Mouse (Mus musculus): Measurements from ENCODE around the gene Sacm1l. TPM values are rescaled to one million over a fixed set of nuclear protein-coding genes. Genes with fewer than 3 reads are reported as not detected.

The Sacm1l gene
- polyA plus RNA-seq, 2 experiments: 9.9 to 25.8 TPM

DNA sequence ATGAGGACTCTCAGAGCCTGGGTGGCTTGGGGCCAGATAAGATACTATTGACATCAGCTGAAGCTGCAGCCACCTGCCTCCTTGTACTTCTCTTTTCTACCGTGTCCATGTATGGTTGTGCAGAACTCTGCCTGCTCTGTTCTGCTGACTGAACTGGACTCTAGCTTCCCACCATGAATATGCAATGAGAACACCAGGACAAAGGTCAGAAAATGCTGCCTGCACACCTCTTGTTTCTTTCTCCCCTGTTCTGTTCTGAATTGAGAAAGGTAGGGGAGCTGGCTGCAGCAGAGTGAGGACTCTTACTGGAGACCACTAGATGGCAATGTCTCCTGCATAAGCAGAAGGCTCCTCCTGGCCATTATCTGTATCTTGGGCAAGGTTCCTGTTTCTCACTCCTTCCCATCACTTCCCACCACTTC, 109.1 kb downstream of the Sacm1l start:
- no peak overlapping the region for H3K4me2 ChIP-seq (ENCODE audit: low read depth)
- H3K9ac ChIP-seq (replicated peaks): no peak overlapping the region
- no peak overlapping the region for H3K4me3 ChIP-seq (ENCODE audit: insufficient read depth in 1 of 2, low read depth in 2 of 2, low read length in 2 of 2)
- no peaks in the 10 kb centered on the region for H3K36me3 ChIP-seq (replicated peaks; ENCODE audit: control insufficient read depth, insufficient read depth, low read depth)
- WGBS (ENCODE audit: insufficient replicate concordance): 15% methylated on average over 1 of the region's 1 CpGs
- no peaks in the 10 kb centered on the region for H3K9me3 ChIP-seq (ENCODE audit: control insufficient read depth, low read length)
- H3K4me1 ChIP-seq (replicated peaks; ENCODE audit: control insufficient read depth in 2 of 2, insufficient read depth in 2 of 2, low read length in 1 of 2): no peaks in the 10 kb centered on the region
- TF ChIP-seq EP300 (IDR thresholded peaks at IDR 0.05; ENCODE audit: low read depth) (no peak), CTCF (IDR thresholded peaks at IDR 0.05; ENCODE audit: low read depth) (peak; percentile 73)
- DNase-seq (ENCODE audit: low read depth in 3 of 3, low spot score in 3 of 3): peak in 1 of 3 experiments; percentile 10
- H3K27me3 ChIP-seq (ENCODE audit: control insufficient read depth, insufficient read depth, low read length): no peaks in the 10 kb centered on the region
- H3K27ac ChIP-seq: no peak overlapping the region
- no peak for ATAC-seq (ENCODE audit: insufficient read depth)

DNA sequence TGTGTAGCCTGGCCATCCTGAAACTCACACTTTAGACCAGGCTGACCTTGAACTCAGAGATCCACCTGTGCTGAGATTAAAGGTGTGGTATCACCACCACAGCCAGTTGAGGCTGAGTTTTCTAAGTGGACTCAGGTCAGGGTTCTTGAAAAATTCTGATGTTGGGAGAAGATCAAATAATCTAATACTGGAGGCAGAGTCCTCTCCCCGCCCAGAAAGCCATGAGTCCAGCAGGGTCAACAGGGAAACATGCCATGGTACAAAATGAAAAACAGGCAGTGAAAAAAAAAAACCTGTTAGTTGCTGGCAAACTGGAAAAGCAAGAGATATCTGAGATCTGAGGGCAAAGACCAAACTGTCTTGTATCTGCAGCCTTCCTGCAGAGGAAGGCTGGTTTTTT, 110.5 kb downstream of the Sacm1l start:
- DNase-seq (ENCODE audit: low read depth in 3 of 3, low spot score in 3 of 3): no peak
- no peak overlapping the region for H3K4me3 ChIP-seq (ENCODE audit: insufficient read depth in 1 of 2, low read depth in 2 of 2, low read length in 2 of 2)
- H3K27me3 ChIP-seq (ENCODE audit: control insufficient read depth, insufficient read depth, low read length): no peaks in the 10 kb centered on the region
- no peaks in the 10 kb centered on the region for H3K36me3 ChIP-seq (replicated peaks; ENCODE audit: control insufficient read depth, insufficient read depth, low read depth)
- TF ChIP-seq EP300 (IDR thresholded peaks at IDR 0.05; ENCODE audit: low read depth) (no peak), CTCF (IDR thresholded peaks at IDR 0.05; ENCODE audit: low read depth) (no peak)
- H3K4me1 ChIP-seq (replicated peaks; ENCODE audit: control insufficient read depth in 2 of 2, insufficient read depth in 2 of 2, low read length in 1 of 2): no peaks in the 10 kb centered on the region
- no peak overlapping the region for H3K9ac ChIP-seq (replicated peaks)
- H3K9me3 ChIP-seq (ENCODE audit: control insufficient read depth, low read length): no peaks in the 10 kb centered on the region
- no peak for ATAC-seq (ENCODE audit: insufficient read depth)
- no peak overlapping the region for H3K4me2 ChIP-seq (ENCODE audit: low read depth)
- WGBS (ENCODE audit: insufficient replicate concordance): 48% methylated on average over 1 of the region's 1 CpGs
- H3K27ac ChIP-seq: no peak overlapping the region

Other genes starting within 250 kb of the Sacm1l start
- gene Lars2, start 162.8 kb upstream of the Sacm1l start, polyA plus RNA-seq (2012; rRNA removed): 105 and 230 TPM in 2 replicates
- 972 and 1,005 TPM in 2 replicates for gene Lars2, start 162.8 kb upstream of the Sacm1l start, polyA plus RNA-seq (2014; fragmentation: Nextera tagmentation; extraction: Ambion mirVana)
- 10.7 and 12.7 TPM in 2 replicates for gene Limd1, start 51.1 kb upstream of the Sacm1l start, polyA plus RNA-seq (2012; rRNA removed)
- gene Limd1, start 51.1 kb upstream of the Sacm1l start, polyA plus RNA-seq (2014; fragmentation: Nextera tagmentation; extraction: Ambion mirVana): 23.2 and 24.2 TPM in 2 replicates
- 0.13 and 0.22 TPM in 2 replicates for gene Slc6a20b, start 102.8 kb downstream of the Sacm1l start, polyA plus RNA-seq (2012; rRNA removed)
- gene Slc6a20b, start 102.8 kb downstream of the Sacm1l start, polyA plus RNA-seq (2014; fragmentation: Nextera tagmentation; extraction: Ambion mirVana): 0.05 and 0.11 TPM in 2 replicates
- gene Ccr9, start 148.7 kb downstream of the Sacm1l start, polyA plus RNA-seq (2012; rRNA removed): 0.12 and 0.13 TPM in 2 replicates
- 0.14 and 0.20 TPM in 2 replicates for gene Ccr9, start 148.7 kb downstream of the Sacm1l start, polyA plus RNA-seq (2014; fragmentation: Nextera tagmentation; extraction: Ambion mirVana)
- gene Slc6a20a, start 149.1 kb downstream of the Sacm1l start, polyA plus RNA-seq (2012; rRNA removed): 2.7 and 3.3 TPM in 2 replicates
- gene Slc6a20a, start 149.1 kb downstream of the Sacm1l start, polyA plus RNA-seq (2014; fragmentation: Nextera tagmentation; extraction: Ambion mirVana): 2.5 and 2.6 TPM in 2 replicates
- gene Lztfl1, start 187.9 kb downstream of the Sacm1l start, polyA plus RNA-seq (2012; rRNA removed): 5.2 and 5.9 TPM in 2 replicates
- gene Lztfl1, start 187.9 kb downstream of the Sacm1l start, polyA plus RNA-seq (2014; fragmentation: Nextera tagmentation; extraction: Ambion mirVana): 24.3 and 26.0 TPM in 2 replicates